Mouse (Mus musculus) neural tube, embryonic 14.5 days (tissue): ENCODE measurements around the gene Vps52. TPM values are rescaled to one million over a fixed set of nuclear protein-coding genes. Genes with fewer than 3 reads are reported as not detected.

Experiments
- ATAC-seq: fragments of 200-750 bp; cut with Nextera tagmentation; 2 replicates; pipeline ENCODE4 v1.8.0; 2017; ENCODE audit warnings: low read depth, mild to moderate bottlenecking, moderate TSS enrichment, moderate library complexity
- H3K27ac ChIP-seq: fragments of 300-500 bp; sonication (generic); 2 replicates; pipeline ENCODE4 v1.5.1; 2014; ENCODE audit warnings: low read depth, mild to moderate bottlenecking, control low read depth, low read length, moderate library complexity, mixed read lengths
- H3K27me3 ChIP-seq: fragments of 300-500 bp; sonication (generic); 2 replicates; pipeline ENCODE4 v1.6.1; 2014; ENCODE audit warnings: low read length; ENCODE audit not compliant: control insufficient read depth, insufficient read depth
- H3K36me3 ChIP-seq: fragments of 300-500 bp; sonication (generic); 2 replicates; pipeline ENCODE4 v1.6.1; 2014; ENCODE audit warnings: low read length, mixed read lengths; ENCODE audit not compliant: control insufficient read depth, insufficient read depth
- H3K4me1 ChIP-seq: fragments of 300-500 bp; sonication (generic); 2 replicates; pipeline ENCODE4 v1.6.1; 2014; ENCODE audit warnings: low read length; ENCODE audit not compliant: control insufficient read depth, insufficient read depth
- H3K4me2 ChIP-seq: fragments of 300-500 bp; sonication (generic); 2 replicates; pipeline ENCODE4 v1.6.1; 2014; ENCODE audit warnings: mild to moderate bottlenecking, low read depth, low read length, control low read depth
- H3K4me3 ChIP-seq: fragments of 300-500 bp; sonication (generic); 2 replicates; pipeline ENCODE4 v1.5.1; 2014; ENCODE audit warnings: low read depth, low read length, control low read depth, mixed read lengths
- H3K9ac ChIP-seq: fragments of 300-500 bp; sonication (generic); replicated peaks from 2 replicates; pipeline ENCODE4 v1.6.1; 2014; ENCODE audit warnings: low read depth, mild to moderate bottlenecking, control low read depth, low read length, mixed read lengths
- H3K9me3 ChIP-seq: fragments of 300-500 bp; sonication (generic); 2 replicates; pipeline ENCODE4 v1.6.1; 2016; ENCODE audit warnings: low read length; ENCODE audit not compliant: control insufficient read depth
- WGBS: fragments of 180-500 bp; shearing (Covaris S2); extraction: QIAGEN DNeasy Blood & Tissue Kit; methylation state at CpG from one replicate; pipeline ENCODE4 v1.1.7; 2014; 5-methylcytosine and 5-hydroxymethylcytosine counted together
- polyA plus RNA-seq: library from polyadenylated mRNA; unstranded; fragments of >200 nt; fragmentation: Nextera tagmentation; extraction: Ambion mirVana; gene quantifications from 2 replicates; pipeline ENCODE4 v1.2.1, GENCODE M21; 2014

Vps52 gene
- polyA plus RNA-seq, 1 experiment from 2014 or later = 57.9 TPM

- peak within 1 kb of the TSS; percentile 65 for H3K4me3 ChIP-seq
- under 1% methylated on average over 72 of the region's 80 CpGs for WGBS
- peak within 1 kb of the TSS; percentile 88 for H3K27ac ChIP-seq
- peaks cover 9% of the 10 kb centered on the region for H3K4me1 ChIP-seq
- peak within 1 kb of the TSS; percentile 72 for H3K9ac ChIP-seq
- H3K4me2 ChIP-seq = peak within 1 kb of the TSS; percentile 79
- H3K27me3 ChIP-seq = no peaks in the 10 kb centered on the region
- peak; percentile 89 for ATAC-seq
- H3K36me3 ChIP-seq = peaks cover 13% of the 10 kb centered on the region; the same call in 1 of the 2 replicates
- no peaks in the 10 kb centered on the region for H3K9me3 ChIP-seq
These were observed 26.0 kb upstream of the Vps52 start, which contains the start of gene Rgl2 for GRCm38 (mm10) chr17:33929371-33930279. TSS of gene Rgl2 (plus strand) at chr17:33929543.

DNA sequence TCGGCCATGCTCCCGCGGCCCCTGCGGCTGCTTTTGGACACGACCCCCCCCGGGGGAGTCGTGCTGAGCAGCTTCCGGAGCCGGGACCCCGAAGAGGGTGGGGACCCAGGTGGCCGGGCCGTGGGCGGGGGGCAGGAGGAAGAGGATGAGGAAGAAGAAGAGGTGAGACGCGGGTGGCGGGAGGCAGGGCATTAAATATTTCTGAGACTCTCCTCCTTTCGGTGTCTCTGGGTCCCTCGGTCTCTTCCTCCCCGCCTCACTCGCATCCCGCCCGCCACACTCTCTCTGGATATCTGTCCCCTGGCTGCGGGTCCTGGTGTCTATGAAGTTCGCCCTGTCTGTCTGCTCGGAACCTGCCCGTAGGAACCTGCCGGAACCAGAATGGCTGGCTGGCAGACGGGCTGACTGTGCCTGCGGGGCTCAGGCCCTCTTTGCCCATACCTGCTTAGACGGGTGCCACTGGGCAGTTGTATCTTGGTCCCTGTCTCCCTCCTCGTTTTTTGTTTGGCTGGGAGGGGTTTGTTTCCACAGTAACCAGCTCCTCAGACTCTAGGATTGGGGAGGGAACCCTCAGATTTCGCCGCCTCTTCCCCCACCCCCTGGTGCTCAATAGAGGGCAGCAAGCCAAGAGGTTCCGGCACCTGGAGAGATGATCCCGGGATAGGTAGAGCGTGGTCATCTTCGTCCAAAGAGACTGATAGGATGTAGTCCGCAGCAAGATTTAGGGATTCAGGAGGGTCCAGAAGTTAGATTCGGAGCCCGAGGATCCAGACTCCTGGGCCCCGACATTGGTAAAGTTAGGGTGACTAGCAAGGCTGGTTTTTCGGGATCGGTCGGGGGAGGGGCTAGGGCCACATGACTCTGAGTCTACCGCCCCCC lies 25.1 kb upstream of the Vps52 start:
- Histone ChIP-seq H3K27ac (peak overlapping the region; percentile 88), H3K4me3 (peak overlapping the region; percentile 65), H3K4me1 (peaks cover 9% of the 10 kb centered on the region), H3K27me3 (no peaks in the 10 kb centered on the region), H3K9ac (peak overlapping the region; percentile 72), H3K9me3 (no peaks in the 10 kb centered on the region), H3K36me3 (peaks cover 13% of the 10 kb centered on the region; the same call in 1 of the 2 replicates), H3K4me2 (peak overlapping the region; percentile 79)
- 0% methylated on average over 44 of the region's 45 CpGs for WGBS
- 0 out of 2 replicates have a peak, but pooled peaks have one; percentile 10 for ATAC-seq

GRCm38 (mm10) chr17:33931159-33931866 lies 24.3 kb upstream of the Vps52 start:
- Histone ChIP-seq H3K4me1 (peaks cover 9% of the 10 kb centered on the region), H3K4me3 (peak overlapping the region; percentile 65), H3K27me3 (no peaks in the 10 kb centered on the region), H3K4me2 (peak overlapping the region; percentile 79), H3K36me3 (peaks cover 10% of the 10 kb centered on the region; the same call in 1 of the 2 replicates), H3K9ac (peak overlapping the region; percentile 72), H3K27ac (no peak overlapping the region), H3K9me3 (no peaks in the 10 kb centered on the region)
- 33% methylated on average over 18 of the region's 18 CpGs for WGBS
- ATAC-seq = no peak

- no peak overlapping the region for H3K4me2 ChIP-seq
- WGBS = 93% methylated on average over 11 of the region's 11 CpGs
These were observed 23.7 kb upstream of the Vps52 start for GRCm38 (mm10) chr17:33931947-33932346.

DNA sequence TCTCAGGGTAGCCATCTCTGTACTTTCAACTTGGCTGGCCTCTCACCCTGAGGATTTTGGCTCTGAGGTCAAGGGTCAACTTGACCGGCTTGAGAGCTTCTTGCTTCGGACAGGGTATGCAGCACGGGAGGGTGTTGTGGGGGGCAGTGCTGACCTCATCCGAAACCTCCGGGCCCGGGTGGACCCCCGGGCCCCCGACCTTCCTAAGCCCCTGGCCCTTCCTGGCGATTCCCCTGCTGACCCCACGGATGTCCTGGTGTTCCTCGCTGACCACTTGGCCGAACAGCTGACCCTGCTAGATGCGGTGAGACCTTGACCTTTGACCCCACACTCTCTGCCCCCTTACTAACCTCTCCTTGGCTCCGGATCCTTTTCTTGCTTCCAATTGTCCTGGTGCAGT lies 23.2 kb upstream of the Vps52 start:
- 95% methylated on average over 14 of the region's 14 CpGs for WGBS
- Histone ChIP-seq H3K9ac (no peak overlapping the region), H3K27ac (no peak overlapping the region), H3K4me1 (peaks cover 9% of the 10 kb centered on the region), H3K4me3 (no peak overlapping the region), H3K4me2 (no peak overlapping the region), H3K27me3 (no peaks in the 10 kb centered on the region), H3K9me3 (no peaks in the 10 kb centered on the region), H3K36me3 (peaks cover 13% of the 10 kb centered on the region; the same call in 1 of the 2 replicates)
- no peak for ATAC-seq

More at GRCm38 (mm10) chr17:33931947-33932346, 23.7 kb upstream of the Vps52 start:
- no peak overlapping the region for H3K9ac ChIP-seq
- H3K27me3 ChIP-seq = no peaks in the 10 kb centered on the region
- peaks cover 9% of the 10 kb centered on the region for H3K4me1 ChIP-seq
- H3K36me3 ChIP-seq = peaks cover 10% of the 10 kb centered on the region; the same call in 1 of the 2 replicates
- no peak overlapping the region for H3K27ac ChIP-seq
- no peaks in the 10 kb centered on the region for H3K9me3 ChIP-seq
- H3K4me3 ChIP-seq = no peak overlapping the region
- no peak for ATAC-seq

- Histone ChIP-seq H3K9ac (no peak overlapping the region), H3K4me1 (peaks cover 9% of the 10 kb centered on the region), H3K4me3 (no peak overlapping the region), H3K36me3 (peaks cover 15% of the 10 kb centered on the region; the same call in 1 of the 2 replicates), H3K4me2 (no peak overlapping the region), H3K27me3 (no peaks in the 10 kb centered on the region), H3K9me3 (no peaks in the 10 kb centered on the region), H3K27ac (no peak overlapping the region)
- 92% methylated on average over 15 of the region's 15 CpGs for WGBS
- ATAC-seq = no peak
These were observed 22.6 kb upstream of the Vps52 start for GRCm38 (mm10) chr17:33932970-33933369.

DNA sequence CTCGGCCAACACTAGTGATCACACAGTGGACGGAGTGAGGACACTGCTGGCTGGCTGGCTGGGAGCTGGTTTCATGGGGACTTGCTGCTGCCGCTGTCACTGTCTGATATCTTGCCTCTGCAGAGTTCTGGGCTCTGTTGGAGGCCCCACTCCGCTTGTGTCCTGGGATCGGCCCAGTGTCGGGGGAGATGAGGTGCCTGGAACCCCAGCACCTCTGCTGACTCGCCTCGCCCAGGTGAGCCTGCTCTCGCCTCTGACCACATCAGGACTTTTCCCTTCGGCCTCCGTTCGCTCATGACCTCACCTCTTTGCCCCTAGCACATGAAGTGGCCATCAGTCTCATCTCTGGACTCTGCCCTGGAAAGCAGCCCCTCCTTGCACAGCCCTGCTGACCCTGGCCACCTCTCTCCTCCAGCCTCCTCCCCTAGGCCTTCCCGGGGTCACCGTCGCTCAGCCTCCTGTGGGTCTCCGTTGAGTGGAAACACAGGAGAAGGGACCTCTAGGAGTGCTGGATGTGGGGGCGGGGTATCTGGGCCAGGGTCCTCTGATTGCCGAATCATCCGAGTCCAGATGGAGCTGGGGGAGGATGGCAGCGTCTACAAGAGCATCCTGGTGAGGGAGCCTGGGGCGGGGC lies 20.1 kb upstream of the Vps52 start:
- Histone ChIP-seq H3K9me3 (no peaks in the 10 kb centered on the region), H3K4me3 (no peak overlapping the region), H3K36me3 (peaks cover 15% of the 10 kb centered on the region; the same call in 1 of the 2 replicates), H3K9ac (no peak overlapping the region), H3K4me2 (no peak overlapping the region), H3K4me1 (peaks cover 13% of the 10 kb centered on the region), H3K27me3 (no peaks in the 10 kb centered on the region), H3K27ac (no peak overlapping the region)
- ATAC-seq = no peak
- WGBS = 89% methylated on average over 21 of the region's 21 CpGs

DNA sequence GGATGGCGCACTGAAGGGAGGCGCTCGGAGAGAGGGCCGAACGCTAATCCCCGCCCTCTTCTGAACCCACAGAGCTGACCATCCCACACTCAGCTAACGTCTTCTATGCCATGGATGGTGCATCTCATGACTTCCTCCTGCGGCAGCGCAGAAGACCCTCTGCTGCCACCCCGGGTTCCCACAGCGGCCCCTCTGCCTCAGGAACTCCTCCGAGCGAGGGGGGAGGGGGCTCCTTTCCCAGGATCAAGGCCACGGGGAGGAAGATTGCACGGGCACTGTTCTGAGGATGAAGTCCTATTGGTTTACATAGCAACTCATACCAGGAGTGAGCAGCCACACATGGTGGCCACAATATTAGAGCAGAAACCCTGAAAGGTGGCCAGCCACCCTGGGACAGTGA lies 18.6 kb upstream of the Vps52 start:
- peaks cover 17% of the 10 kb centered on the region for H3K4me1 ChIP-seq
- H3K27ac ChIP-seq = no peak overlapping the region
- 84% methylated on average over 15 of the region's 15 CpGs for WGBS
- H3K36me3 ChIP-seq = peaks cover 15% of the 10 kb centered on the region; the same call in 1 of the 2 replicates
- no peak overlapping the region for H3K4me3 ChIP-seq
- H3K9me3 ChIP-seq = no peaks in the 10 kb centered on the region
- no peak for ATAC-seq
- H3K4me2 ChIP-seq = no peak overlapping the region
- H3K9ac ChIP-seq = no peak overlapping the region
- no peaks in the 10 kb centered on the region for H3K27me3 ChIP-seq
